Comparison of ENCODE assay signal across 24 mouse cellular contexts in genomic region chr11:12090961-12091360, GRCm38 (mm10). TPM values are rescaled to one million over a fixed set of nuclear protein-coding genes. Genes with fewer than 3 reads are reported as not detected.
DNase-seq lines count a peak whose midpoint lies in the region; ATAC-seq lines count a peak whose summit lies in the region.
"Had no signal": no experiment of that assay in that cellular context is flagged by ENCODE, and none has a peak within 500 bp of the region (broad histone marks: within the 10 kb centered on the region; RNA-seq: fewer than 3 reads in every experiment).

No protein-coding gene starts in this region.

- ATAC-seq in embryonic facial prominence, embryonic 14.5 days (ENCODE audit: low read depth) = no peak
- ATAC-seq: activated CD4-positive, CD25-positive, alpha-beta regulatory T cell, adult 4 months; liver, postnatal 0 days; Patski had no signal

- H3K4me3 ChIP-seq in embryonic facial prominence, embryonic 14.5 days (ENCODE audit: low read depth, low read length) = no peak overlapping the region
- no peak overlapping the region for H3K4me3 ChIP-seq in embryonic facial prominence, embryonic 10.5 days
- H3K4me3 ChIP-seq: forebrain, embryonic 12.5 days; hindbrain, embryonic 13.5 days; neural tube, embryonic 13.5 days had no signal

- DNase-seq in embryonic facial prominence, embryonic 14.5 days (ENCODE audit: low spot score) = peak; percentile 6
- no peak for DNase-seq in embryonic facial prominence, embryonic 10.5 days (ENCODE audit: low spot score)
- peak; percentile 26 for DNase-seq in heart, adult 8-10 months (ENCODE audit: low spot score)
- peak; percentile 10 to 18 for DNase-seq in heart, postnatal 14 days
- no peak for DNase-seq in thymus, postnatal 14 days
- DNase-seq in right cerebral cortex, adult 2 months (ENCODE audit: low spot score in 2 of 2) = no peak
- DNase-seq in embryo, embryonic 9.5 days (ENCODE audit: extremely low spot score) = no peak
- DNase-seq in adrenal gland, postnatal 36 days = no peak
- DNase-seq: adrenal gland, postnatal 14 days; cerebellum, adult 11-12 months; cerebellum, postnatal 25 days; embryo, embryonic 11 days; kidney, adult 8-10 months; kidney, postnatal 25 days; left cerebral cortex, postnatal 4 days; liver, postnatal 0 days; lung, postnatal 14 days; midbrain, embryonic 14.5 days; thymus, adult 2 months had no signal

- H3K9ac ChIP-seq in embryonic facial prominence, embryonic 14.5 days (ENCODE audit: low read depth, low read length) = no peak overlapping the region
- H3K9ac ChIP-seq: forebrain, embryonic 12.5 days; hindbrain, embryonic 13.5 days; liver, postnatal 0 days; neural tube, embryonic 13.5 days had no signal

- no peak overlapping the region for H3K4me2 ChIP-seq in embryonic facial prominence, embryonic 14.5 days (ENCODE audit: low read depth, low read length)
- H3K4me2 ChIP-seq: forebrain, embryonic 12.5 days; hindbrain, embryonic 13.5 days; neural tube, embryonic 13.5 days had no signal

- H3K4me1 ChIP-seq in embryonic facial prominence, embryonic 14.5 days (ENCODE audit: control insufficient read depth, insufficient read depth, low read length) = no peaks in the 10 kb centered on the region
- no peaks in the 10 kb centered on the region for H3K4me1 ChIP-seq in embryonic facial prominence, embryonic 10.5 days
- H3K4me1 ChIP-seq: forebrain, embryonic 12.5 days; hindbrain, embryonic 13.5 days; neural tube, embryonic 13.5 days had no signal

- H3K27me3 ChIP-seq in embryonic facial prominence, embryonic 14.5 days (replicated peaks; ENCODE audit: control insufficient read depth, insufficient read depth, low read length) = no peaks in the 10 kb centered on the region
- no peaks in the 10 kb centered on the region for H3K27me3 ChIP-seq in embryonic facial prominence, embryonic 10.5 days (replicated peaks; ENCODE audit: low read depth, poor library complexity, severe bottlenecking)
- H3K27me3 ChIP-seq: forebrain, embryonic 12.5 days; hindbrain, embryonic 13.5 days; neural tube, embryonic 13.5 days; Patski had no signal

- intact Hi-C loops in heart, postnatal 14 days (cut with DNase I) = no loop called here

- 71% methylated on average over 4 of the region's 4 CpGs for WGBS in embryonic facial prominence, embryonic 14.5 days
- 87% methylated on average over 4 of the region's 4 CpGs for WGBS in embryonic facial prominence, embryonic 10.5 days

- H3K9me3 ChIP-seq in embryonic facial prominence, embryonic 14.5 days (ENCODE audit: control insufficient read depth, low read length) = no peaks in the 10 kb centered on the region
- 0 out of 2 replicates have a peak, but pooled peaks cover 4% of the 10 kb centered on the region for H3K9me3 ChIP-seq in embryonic facial prominence, embryonic 10.5 days
- H3K9me3 ChIP-seq: forebrain, embryonic 12.5 days; hindbrain, embryonic 13.5 days; neural tube, embryonic 13.5 days had no signal

- no peak overlapping the region for H3K27ac ChIP-seq in embryonic facial prominence, embryonic 14.5 days (replicated peaks; ENCODE audit: low read depth, low read length)
- H3K27ac ChIP-seq in embryonic facial prominence, embryonic 10.5 days (replicated peaks) = no peak overlapping the region
- H3K27ac ChIP-seq: forebrain, embryonic 12.5 days; hindbrain, embryonic 13.5 days; neural tube, embryonic 13.5 days had no signal

- no peaks in the 10 kb centered on the region for H3K36me3 ChIP-seq in embryonic facial prominence, embryonic 14.5 days (ENCODE audit: control insufficient read depth, insufficient read depth, low read length)
- H3K36me3 ChIP-seq in embryonic facial prominence, embryonic 10.5 days (replicated peaks) = peaks cover 17% of the 10 kb centered on the region
- H3K36me3 ChIP-seq: forebrain, embryonic 12.5 days; hindbrain, embryonic 13.5 days; neural tube, embryonic 13.5 days had no signal

RNA-seq across cellular contexts. Expression of gene Grb10, which starts 52.5 kb away (rescaled TPM):
- 250 and 271 TPM in 2 replicates for polyA plus RNA-seq in embryonic facial prominence, embryonic 14.5 days (2014; fragmentation: Nextera tagmentation; extraction: Ambion mirVana)
- polyA plus RNA-seq in embryonic facial prominence, embryonic 10.5 days (2016; fragmentation: Nextera tagmentation; extraction: Ambion mirVana) = 637 and 676 TPM in 2 replicates
- total RNA-seq in heart, adult 8-10 months (2022) = 10 to 100 TPM; 47.8 to 83.5 (median 60.5) TPM
- 100 to 1,000 TPM; 138 to 163 TPM for total RNA-seq in heart, postnatal 14 days (2021)
- total RNA-seq in adrenal gland, postnatal 36 days (2021) = 100 to 1,000 TPM in 1 of 2 experiments, 10 to 100 TPM in 1; 87.0 to 105 TPM
- polyA plus RNA-seq: activated CD4-positive, CD25-positive, alpha-beta regulatory T cell, adult 4 months had no signal

Comparison
In these comparisons a context has a peak if more than half of its experiments do, and no peak if none do; other contexts are left out.
1. DNase-seq: peak in embryonic facial prominence, embryonic 14.5 days (single experiment), heart, adult 8-10 months (single experiment) and heart, postnatal 14 days (2 of 2); none in embryonic facial prominence, embryonic 10.5 days (single experiment), thymus, postnatal 14 days (single experiment), right cerebral cortex, adult 2 months (0 of 2), embryo, embryonic 9.5 days (single experiment) and adrenal gland, postnatal 36 days (0 of 2).